Mouse (Mus musculus): ENCODE results near the gene Clcc1.
"Not testable (repeated sequence)": the region's sequence is repeated elsewhere in the genome, so short reads cannot be mapped to it uniquely, and the experiment has no call there.

Clcc1 gene

DNA sequence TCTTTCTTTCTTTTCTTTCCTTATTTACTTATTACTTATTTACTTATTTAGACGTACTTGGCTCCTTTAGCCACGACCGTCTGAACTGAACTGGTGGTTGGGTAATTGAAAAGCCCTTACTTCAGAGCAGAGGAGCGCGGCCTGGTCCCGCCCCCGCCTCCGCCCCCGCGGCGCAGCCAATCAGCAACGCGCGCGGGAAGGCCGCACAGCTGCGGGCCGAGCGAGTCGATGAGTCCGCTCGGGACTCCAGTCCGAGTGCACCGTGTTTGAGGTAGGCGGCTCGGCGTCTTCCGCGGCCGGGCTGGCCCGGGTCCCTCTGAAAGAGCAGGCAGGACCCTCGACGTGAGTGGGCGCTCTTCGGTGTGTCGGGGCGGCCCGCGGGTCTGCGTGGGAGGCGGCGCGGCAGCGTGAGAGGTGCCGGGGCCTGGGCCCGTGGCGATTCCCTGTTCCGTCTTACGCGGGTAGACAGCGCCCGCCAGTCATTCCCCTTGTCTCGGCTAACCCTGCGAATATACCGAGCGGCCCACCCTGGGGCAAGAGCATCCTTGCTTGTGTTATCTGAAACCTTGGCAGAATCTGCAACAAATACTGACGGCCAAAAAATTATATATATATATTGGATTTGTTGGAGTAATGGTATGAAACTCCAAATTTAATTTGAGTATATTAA lies at the start of gene Clcc1:
Gene Clcc1 (plus strand): TSS at position 204 of the 670 bp plus-strand sequence.
- peak; percentile 98 for DNase-seq (ENCODE audit: low spot score)

DNA sequence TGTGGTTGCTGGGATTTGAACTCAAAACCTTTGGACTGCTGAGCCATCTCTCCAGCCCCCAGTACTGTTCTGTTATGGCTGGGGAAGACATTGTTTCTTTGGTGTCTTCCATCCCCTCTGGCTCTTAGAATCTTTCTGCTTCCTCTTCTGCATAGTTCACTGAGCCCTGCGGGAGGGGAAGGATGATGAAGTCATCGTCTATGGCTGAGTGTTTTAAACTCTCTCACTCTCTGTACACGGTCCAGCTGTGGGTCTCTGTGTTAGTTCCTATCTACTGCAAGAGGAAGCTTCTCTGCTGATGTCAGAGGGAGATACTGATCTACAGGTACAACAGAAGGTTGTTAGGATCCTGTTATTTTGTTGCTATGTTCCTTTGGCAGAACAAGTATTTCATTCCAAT lies 44.8 kb upstream of the Clcc1 start:
- DNase-seq (ENCODE audit: low spot score) = no peak

DNA sequence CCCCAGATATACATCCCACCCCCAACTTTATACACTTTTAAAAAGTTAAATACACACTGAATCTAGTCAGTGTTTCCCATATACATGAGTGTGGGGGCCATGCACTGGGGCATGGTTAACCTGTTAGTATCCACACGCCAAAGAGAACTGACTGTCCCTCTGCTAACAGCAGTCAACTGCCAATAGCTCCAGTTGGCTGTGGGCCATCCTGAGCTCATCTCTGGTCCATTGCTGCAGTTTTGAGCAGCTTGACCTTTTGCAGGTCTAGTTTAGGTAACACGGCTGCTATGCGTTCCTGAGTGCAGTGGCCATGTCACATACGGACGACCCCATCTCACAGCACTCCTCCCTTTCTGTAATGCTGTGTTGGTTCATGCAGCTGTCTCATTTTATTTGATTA lies 19.0 kb upstream of the Clcc1 start:
- DNase-seq (ENCODE audit: low spot score) = peak; percentile 46

DNA sequence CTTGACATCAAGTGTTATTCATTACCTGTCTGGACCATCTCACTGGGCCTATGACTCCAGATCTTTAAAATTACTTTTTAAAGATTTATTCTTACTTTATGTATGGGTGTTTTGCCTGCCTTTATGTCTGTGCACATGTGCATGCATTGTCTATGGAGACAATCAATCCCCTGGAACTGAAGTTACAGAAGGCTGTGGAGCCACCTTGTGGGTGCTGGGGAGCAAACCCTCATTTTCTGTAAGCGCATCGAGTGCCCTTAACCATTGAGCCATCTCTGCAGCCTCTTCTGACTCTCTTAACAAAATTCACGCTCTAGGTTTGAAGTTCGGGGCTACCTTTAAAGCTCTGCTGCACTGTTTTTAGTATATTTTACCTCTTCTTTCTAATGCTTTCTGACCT lies 14.3 kb upstream of the Clcc1 start:
- no peak for DNase-seq (ENCODE audit: low spot score)

DNA sequence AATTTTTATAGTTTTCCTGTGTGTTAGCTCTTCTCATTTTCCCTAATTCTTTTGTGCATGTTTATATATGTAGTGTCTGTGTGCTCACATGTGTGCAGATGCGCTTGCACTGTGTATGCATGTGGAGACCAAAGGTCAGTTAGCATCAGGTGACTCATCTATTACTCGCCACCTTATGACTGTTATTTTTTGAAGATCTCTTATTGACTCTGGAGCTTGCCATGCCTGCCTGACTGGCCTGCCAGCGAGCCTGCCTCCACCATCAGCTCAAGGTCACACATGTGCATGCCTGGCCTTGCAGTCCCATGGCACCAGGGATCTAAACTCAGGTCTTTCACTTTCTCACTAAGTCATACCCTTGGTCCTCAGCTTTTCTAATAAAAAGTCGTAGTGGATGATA lies 12.7 kb upstream of the Clcc1 start:
- no peak for DNase-seq (ENCODE audit: low spot score)

DNA sequence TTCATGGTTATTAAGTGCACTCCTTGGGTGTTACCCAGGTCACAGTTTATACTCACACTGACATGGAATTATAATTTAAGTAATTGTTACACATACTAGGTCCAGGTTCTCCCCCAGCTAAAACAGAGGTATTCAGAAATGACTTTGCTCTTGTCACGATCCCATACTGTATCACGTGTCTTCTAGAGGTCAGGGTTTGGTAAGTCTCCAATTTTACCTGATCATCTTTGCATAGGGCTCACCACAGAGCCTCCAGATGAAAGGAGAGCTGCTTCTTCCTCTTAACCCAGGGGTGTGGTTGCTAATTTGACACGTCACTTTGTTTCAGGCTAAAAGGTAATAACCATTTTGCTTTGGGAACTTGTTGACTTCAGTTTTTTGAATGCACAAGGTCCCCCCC lies 8.9 kb upstream of the Clcc1 start:
- DNase-seq (ENCODE audit: low spot score) = no peak

DNA sequence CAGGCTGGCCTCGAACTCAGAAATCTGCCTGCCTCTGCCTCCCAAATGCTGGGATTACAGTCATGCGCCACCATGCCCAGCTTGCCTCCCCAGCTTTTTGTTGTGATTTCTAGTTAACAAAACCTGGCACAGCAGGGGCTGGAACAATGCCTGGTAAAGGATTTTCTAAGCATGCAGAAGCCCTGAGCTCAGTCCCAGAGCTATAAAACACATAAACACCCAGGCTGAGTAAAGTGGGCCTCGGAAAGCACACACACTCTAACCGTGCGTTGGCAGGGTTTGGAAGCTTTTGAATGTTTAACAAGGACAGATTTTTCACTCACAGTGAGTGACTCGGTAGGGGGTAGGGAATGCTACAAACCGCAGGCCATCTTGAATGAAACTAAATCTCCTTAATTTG lies 7.7 kb upstream of the Clcc1 start:
- DNase-seq (ENCODE audit: low spot score) = no peak

DNA sequence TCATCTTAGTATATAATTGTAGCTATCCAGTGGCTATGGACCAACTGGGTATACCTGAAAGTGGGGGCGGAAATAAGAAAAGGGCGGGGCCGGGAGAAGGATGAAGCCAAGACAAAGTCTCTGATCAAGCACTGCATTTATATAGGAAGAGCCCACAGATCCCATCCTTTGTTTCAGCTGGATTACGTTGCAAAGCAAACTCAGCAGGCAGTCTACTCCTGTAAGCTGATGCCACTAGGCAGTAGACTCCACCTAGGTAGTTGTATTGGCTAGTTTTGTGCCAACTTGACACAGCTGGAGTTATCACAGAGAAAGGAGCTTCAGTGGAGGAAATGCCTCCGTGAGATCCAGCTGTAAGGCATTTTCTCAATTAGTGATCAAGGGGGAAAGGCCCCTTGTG lies 6.0 kb upstream of the Clcc1 start:
- DNase-seq (ENCODE audit: low spot score) = not testable (repeated sequence)

DNA sequence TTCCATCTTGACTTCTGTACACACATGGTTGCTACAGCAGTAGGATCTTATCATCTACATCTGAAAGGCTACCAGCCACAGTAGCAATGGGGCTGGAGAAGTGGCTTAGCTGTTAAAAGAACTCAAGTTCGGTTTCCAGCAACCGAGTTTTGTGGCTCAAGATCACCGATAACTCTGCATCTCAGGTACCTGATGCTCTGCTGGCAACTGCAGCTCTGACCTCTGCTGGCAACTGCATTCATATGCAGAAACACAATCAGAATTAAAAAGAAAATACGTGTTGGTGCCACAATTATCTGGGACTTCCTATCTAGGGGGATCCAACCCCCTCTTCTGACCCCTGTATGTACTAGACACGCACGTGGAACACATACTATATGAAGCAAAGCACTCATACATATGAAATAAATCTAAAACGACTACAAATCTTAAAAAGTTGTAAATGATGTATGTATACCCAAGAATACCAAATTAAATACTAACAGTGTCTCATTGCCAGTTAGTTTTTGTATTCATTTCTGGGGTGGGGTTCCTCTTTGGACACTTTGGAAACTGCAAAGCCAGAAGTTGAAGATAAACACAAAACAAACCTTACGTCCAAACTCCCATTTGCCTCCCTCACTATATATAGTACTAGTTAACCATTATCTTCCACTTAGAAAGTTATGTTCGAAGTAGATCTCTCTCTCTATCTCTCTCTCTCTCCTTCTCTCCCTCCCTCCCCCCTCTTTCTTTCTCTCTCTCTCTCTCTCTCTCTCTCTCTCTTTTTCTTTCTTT lies 659 bp upstream of the Clcc1 start:
- no peak for DNase-seq (ENCODE audit: low spot score)

DNA sequence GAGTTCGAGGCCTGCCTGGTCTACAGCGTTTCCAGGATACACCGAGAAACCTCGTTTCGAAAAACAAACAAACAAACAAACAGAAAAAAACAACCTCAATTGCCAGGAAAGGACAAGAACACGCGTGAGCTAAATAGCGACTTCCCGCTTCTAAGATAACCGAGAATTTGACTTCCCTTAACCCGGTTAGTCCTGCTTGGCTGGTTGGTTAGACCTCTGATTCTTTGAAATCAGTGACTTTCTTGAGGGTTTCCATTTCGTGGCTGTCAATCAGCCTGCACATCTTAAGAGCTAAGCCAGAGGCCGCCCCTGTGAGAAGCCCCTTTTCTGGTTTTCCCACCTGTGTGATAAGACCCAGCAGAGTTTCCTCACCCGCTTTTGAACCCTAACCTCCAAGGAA lies 853 bp downstream of the Clcc1 start:
- no peak for DNase-seq (ENCODE audit: low spot score)

DNA sequence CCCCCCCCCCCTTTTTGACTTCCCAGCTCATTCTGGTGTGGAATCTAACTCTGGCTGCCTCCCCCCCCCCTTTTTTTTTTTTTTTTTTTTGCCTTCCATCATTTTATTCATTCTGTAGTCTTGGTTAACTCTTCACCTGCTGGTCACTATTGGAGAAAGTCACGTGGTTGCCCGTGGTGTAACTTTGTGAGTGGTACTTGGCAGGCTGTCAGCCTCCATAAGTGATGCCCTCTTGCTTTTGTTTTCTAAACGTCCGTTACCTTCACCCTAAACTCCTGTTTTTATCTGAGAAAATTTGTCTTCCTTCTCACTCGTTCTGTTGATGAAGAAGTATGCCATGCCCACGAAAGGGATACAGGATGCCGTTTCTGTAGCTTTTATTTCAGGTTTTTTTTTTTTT lies 1.8 kb downstream of the Clcc1 start:
- no peak for DNase-seq (ENCODE audit: low spot score)

DNA sequence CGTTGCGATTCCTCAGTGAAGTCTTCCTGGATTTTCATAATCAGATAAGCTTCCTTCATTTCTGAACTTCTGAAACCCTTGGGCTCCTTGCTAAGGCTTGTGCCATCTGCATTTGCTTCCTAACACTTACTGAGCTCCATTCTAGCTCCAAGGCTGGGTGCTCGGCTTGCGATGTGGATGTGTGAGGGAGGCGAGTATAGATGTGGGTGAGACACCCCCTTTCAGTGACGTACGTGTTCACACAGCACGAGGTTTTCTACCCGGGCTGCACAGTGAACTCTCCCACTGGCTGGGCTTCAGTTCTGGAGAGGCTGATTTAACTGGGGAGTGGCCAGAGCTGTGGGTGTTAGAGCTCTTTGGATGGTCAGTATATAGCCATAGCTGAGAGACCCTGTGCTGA lies 4.9 kb downstream of the Clcc1 start:
- DNase-seq (ENCODE audit: low spot score) = no peak

DNA sequence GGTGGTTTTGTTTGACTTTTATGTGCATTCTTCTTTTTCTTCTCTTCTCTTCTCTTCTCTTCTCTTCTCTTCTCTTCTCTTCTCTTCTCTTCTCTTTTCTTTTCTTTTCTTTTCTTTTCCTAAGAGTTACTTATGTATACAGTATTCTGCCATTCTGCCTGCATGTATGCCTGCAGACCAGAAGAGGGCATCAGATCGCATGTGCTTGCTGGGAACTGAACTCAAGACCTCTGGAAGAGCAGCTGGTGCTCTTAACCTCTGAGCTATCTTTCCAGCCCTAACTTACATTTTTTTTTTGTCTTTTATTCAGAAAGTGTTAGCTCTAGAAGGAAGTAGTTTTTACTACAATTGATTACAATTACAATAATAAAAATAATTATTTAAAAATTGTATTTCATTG lies 7.2 kb downstream of the Clcc1 start:
- DNase-seq (ENCODE audit: low spot score) = no peak

DNA sequence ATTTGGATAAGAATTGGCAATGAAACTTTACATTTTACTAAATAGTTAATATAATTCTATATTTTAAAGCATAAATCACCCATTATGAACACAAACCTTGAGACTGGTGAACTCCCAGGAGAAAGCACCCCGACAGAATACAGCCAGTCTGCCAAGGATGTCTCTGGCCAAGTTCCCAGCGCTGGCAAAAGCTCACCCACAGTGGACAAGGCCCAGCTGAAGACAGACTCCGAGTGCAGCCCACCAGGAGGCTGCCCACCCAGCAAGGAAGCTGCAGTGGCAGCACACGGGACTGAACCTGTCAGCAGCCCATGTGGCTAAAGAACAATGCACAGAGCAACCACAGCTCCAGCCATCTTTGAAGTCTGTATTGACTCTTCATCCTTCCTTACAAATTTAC lies 22.9 kb downstream of the Clcc1 start:
- DNase-seq (ENCODE audit: low spot score) = no peak

DNA sequence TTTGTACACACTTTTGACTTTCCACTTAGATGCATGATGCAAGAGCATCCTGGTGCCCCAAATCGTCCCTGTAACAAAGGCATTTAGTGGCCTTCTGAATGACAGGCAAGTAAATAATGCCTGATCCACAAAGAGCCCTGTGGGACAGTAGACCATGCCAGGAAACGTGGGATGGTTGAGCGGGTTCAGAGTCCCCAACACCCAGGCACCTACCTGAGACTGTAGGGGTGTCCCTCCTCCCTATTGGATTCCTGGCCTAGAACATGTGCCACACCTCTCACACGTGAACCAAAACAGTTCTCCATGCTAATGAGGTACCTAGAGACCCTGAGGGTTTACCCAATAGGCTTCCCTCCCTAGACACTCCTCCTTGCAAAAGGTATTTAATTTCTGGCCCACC lies 27.3 kb downstream of the Clcc1 start:
- no peak for DNase-seq (ENCODE audit: low spot score)

DNA sequence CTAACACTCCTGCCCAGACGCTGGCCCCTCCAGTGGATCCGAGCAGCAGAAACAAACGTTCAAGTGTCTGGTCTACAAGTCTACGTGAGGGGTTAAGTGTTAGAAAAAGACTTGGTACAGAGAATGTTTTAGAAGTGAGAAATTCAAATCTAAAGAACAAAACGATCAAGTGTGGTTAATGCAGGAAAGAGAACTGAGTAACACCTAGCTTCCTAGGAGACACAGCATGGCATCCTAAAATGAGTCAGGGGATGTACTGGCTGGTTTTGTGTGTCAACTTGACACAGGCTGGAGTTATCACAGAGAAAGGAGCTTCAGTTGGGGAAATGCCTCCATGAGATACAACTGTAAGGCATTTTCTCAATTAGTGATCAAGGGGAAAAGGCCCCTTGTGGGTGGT lies 29.9 kb downstream of the Clcc1 start:
- not testable (repeated sequence) for DNase-seq (ENCODE audit: low spot score)

DNA sequence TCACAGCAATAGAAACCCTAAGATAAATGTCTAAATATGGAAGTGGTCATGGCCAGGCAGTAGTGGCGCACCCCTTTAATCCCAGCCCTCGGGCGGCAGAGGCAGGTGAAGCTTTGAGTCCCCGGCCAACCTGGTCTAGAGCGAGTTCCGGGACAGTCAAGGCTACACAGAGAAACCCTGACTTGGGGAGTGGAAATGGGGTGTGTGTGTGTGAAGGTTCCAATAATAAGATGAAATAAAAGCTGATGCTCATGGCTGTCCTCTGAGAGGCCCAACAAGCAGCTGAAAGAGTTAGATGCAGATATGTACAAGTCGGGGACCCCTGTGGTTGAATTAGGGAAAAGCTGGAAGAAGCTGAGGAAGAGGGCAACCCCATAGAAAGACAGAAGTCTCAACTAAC lies 32.0 kb downstream of the Clcc1 start:
- no peak for DNase-seq (ENCODE audit: low spot score)

DNA sequence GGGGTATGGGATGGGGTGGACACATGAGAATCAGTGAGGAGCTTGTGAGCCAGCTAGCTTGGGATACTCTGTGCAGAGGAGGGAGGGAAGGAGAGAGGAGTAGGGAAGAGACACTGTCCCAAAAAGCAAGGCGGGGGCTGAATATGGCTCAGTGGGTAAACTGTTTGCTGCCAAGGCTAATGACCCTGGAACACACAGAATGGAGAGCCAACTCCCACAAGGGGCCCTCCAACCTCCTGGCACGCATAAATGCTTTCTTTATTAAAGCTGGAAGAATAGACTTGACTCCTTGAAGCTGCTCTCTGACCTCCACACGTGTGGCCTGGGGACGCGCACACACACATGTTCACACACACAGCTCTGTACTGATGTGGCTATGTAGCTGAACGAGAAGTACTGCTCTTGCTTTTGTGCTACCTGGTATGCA lies 35.3 kb downstream of the Clcc1 start:
- peak; percentile 50 for DNase-seq (ENCODE audit: low spot score)

DNA sequence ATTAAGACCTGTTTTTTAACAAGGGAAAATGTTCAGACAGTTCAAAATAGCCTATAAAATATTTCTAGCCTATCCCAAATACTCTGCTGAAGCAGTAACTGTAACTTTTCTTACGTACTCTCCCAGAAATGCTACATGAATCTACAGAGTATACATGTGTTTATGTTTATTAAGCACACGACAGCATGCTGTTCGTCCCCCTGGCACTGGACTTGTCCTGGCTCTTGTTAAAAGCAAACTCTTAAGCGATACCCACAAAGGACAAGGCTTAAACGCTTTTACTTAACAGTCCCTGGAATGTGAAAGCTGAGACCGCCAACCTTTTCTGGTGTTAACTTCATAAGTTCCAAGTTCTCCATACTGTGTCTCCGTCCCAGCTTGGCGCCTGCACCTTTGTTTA lies 35.7 kb downstream of the Clcc1 start:
- no peak for DNase-seq (ENCODE audit: low spot score)

DNA sequence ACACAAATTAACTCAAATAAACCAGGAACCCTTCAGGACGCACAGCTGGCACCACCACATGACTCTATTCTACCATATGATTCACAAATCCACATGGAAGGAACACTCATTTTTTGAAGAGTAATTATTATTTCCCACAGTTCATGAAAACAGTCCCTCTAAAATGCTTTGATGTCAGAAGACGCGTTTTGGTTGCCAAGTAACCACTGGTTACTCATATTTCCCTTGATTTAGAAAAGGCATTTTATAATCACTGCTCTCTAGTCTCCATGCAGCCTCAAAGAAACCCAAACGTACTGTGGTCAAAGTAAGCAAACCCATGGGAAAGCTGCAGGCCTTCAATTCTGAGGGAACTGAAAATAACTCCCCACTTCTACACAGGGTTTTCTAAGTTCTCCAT lies 36.3 kb downstream of the Clcc1 start:
- DNase-seq (ENCODE audit: low spot score) = no peak

DNA sequence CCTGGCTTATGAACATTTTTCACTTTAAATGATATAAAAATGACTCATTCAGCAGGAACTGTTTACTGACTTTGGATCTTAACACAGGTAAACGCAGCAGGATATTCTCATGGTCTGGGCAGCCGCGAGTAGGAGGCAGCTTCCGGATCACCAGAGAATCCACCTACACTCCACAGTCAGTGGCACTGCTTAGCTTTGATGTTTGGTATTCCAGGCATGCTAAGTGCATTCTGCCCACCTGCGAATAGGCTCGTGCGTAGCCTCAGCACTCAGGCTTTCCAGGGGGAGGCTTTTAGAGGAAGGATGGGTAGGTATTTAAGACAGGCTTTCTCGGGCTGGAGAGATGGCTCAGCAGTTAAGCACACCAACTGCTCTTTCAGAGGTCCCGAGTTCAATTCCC lies 40.6 kb downstream of the Clcc1 start:
- no peak for DNase-seq (ENCODE audit: low spot score)

DNA sequence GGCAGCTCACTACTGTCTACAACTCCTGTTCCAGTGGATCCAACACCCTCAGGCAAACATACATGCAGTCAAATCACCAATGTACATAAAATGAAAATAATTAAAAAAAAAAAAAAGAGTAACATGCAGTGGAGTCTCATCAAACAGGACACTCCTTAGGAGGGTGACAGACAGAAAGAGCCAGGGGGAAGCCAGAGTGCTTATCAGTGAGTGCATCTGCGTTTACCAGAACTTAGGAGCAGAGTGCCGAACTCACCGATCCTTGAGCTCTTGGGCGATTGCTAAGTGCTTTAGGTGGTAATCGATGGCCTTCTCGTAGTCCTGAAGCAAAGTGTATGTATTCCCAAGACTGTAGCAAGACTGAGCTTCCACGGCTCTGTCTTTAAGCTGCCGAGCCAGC lies 44.9 kb downstream of the Clcc1 start:
- DNase-seq (ENCODE audit: low spot score) = no peak

DNA sequence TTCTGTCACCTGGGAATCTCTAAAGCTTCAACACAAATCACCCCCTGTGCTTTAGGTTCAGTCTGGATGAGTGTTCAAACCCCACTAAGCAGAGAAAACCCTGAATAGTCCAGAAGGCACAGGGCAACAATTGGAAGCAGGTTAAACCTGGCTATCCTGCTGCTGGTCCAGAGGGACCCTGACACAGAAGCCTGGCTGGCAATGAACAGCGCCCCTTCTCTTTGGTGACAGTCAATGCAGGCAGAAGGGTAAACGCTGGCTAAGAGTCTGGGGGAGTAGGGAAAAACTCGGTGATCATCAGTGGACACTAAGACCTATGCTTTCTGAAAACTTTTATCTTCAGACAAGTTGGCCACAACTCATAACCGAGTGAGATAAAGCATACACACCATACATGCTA lies 46.1 kb downstream of the Clcc1 start:
- no peak for DNase-seq (ENCODE audit: low spot score)

DNA sequence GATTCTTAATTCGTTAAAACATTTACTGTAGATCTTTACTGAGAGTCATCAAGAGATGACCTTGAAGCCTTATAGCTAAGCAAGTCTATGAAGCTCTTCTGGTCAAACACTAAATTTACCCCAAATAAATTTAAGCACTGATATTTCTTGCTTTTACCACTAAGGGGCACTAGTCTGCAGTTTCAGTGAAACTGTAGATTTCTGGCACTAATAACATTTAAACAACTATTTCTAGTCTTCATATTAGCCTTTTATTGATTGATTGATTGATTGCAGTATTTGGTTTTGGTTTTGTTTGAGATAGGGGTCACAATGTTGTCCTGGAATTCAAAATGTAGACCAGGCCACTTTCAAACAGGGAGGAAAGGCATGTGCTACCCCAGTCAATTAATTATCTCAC lies 47.5 kb downstream of the Clcc1 start:
- DNase-seq (ENCODE audit: low spot score) = no peak

All from testis, postnatal 10 days (tissue).